Mouse (Mus musculus): ENCODE measurements around the gene Grk3.

GRCm38 (mm10) chr5:113002821-113003380 lies 12.7 kb downstream of the Grk3 start:
- TF ChIP-seq CTCF (IDR thresholded peaks at IDR 0.05; ENCODE audit: low read depth, low read length) (no peak), POLR2A (IDR thresholded peaks at IDR 0.05; ENCODE audit: borderline replicate concordance, low read depth, low read length) (no peak)
